Mouse (Mus musculus): Measurements from ENCODE around the gene Kcnk5. TPM values are rescaled to one million over a fixed set of nuclear protein-coding genes. Genes with fewer than 3 reads are reported as not detected.

The Kcnk5 gene
- total and polyA plus RNA-seq, 2 experiments from 2014 or later = 0.70 to 0.99 TPM

- ATAC-seq (ENCODE audit: low FRiP score) = no peak
- no peak for DNase-seq (ENCODE audit: low spot score)
- no peak for TF ChIP-seq CTCF (IDR thresholded peaks at IDR 0.05)
- H3K4me2 ChIP-seq (ENCODE audit: low read depth, low read length, poor library complexity, severe bottlenecking) = no peak overlapping the region
- 89% methylated on average over 10 of the region's 10 CpGs for WGBS
- no peak overlapping the region for H3K9ac ChIP-seq (replicated peaks; ENCODE audit: low read length, poor library complexity, severe bottlenecking)
- H3K27me3 ChIP-seq (ENCODE audit: insufficient read depth, low read length) = no peaks in the 10 kb centered on the region
- no peaks in the 10 kb centered on the region for H3K36me3 ChIP-seq (ENCODE audit: insufficient read depth, low read length)
- no peak overlapping the region for H3K4me3 ChIP-seq (ENCODE audit: low read depth, low read length)
- H3K9me3 ChIP-seq (ENCODE audit: low read length) = no peaks in the 10 kb centered on the region
- H3K27ac ChIP-seq (ENCODE audit: low read depth, low read length) = no peak overlapping the region
- no peaks in the 10 kb centered on the region for H3K4me1 ChIP-seq (ENCODE audit: insufficient read depth, low read length)
These were observed 46.5 kb downstream of the Kcnk5 start for GRCm38 (mm10) chr14:20134965-20135671.

- Histone ChIP-seq H3K4me1 (ENCODE audit: insufficient read depth, low read length) (no peaks in the 10 kb centered on the region), H3K9ac (replicated peaks; ENCODE audit: low read length, poor library complexity, severe bottlenecking) (no peak overlapping the region), H3K4me2 (ENCODE audit: low read depth, low read length, poor library complexity, severe bottlenecking) (no peak overlapping the region), H3K36me3 (ENCODE audit: insufficient read depth, low read length) (no peaks in the 10 kb centered on the region), H3K27me3 (ENCODE audit: insufficient read depth, low read length) (no peaks in the 10 kb centered on the region), H3K27ac (ENCODE audit: low read depth, low read length) (no peak overlapping the region), H3K4me3 (ENCODE audit: low read depth, low read length) (no peak overlapping the region), H3K9me3 (ENCODE audit: low read length) (no peaks in the 10 kb centered on the region)
- ATAC-seq (ENCODE audit: low FRiP score) (no peak), DNase-seq (ENCODE audit: low spot score) (no peak)
- WGBS = 83% methylated on average over 6 of the region's 6 CpGs
- TF ChIP-seq CTCF (IDR thresholded peaks at IDR 0.05) = no peak
These were observed 53.4 kb downstream of the Kcnk5 start for GRCm38 (mm10) chr14:20128162-20128561.

GRCm38 (mm10) chr14:20127406-20128087 is 54.1 kb downstream of the Kcnk5 start:
- 84% methylated on average over 15 of the region's 15 CpGs for WGBS
- no peaks in the 10 kb centered on the region for H3K4me1 ChIP-seq (ENCODE audit: insufficient read depth, low read length)
- H3K4me2 ChIP-seq (ENCODE audit: low read depth, low read length, poor library complexity, severe bottlenecking) = no peak overlapping the region

GRCm38 (mm10) chr14:20120868-20121267 is 60.7 kb downstream of the Kcnk5 start:
- DNase-seq (ENCODE audit: low spot score) (no peak), ATAC-seq (ENCODE audit: low FRiP score) (no peak)
- Histone ChIP-seq H3K9me3 (ENCODE audit: low read length) (no peaks in the 10 kb centered on the region), H3K36me3 (ENCODE audit: insufficient read depth, low read length) (no peaks in the 10 kb centered on the region), H3K27me3 (ENCODE audit: insufficient read depth, low read length) (no peaks in the 10 kb centered on the region), H3K27ac (ENCODE audit: low read depth, low read length) (no peak overlapping the region), H3K4me3 (ENCODE audit: low read depth, low read length) (no peak overlapping the region), H3K9ac (replicated peaks; ENCODE audit: low read length, poor library complexity, severe bottlenecking) (no peak overlapping the region), H3K4me1 (ENCODE audit: insufficient read depth, low read length) (no peaks in the 10 kb centered on the region), H3K4me2 (ENCODE audit: low read depth, low read length, poor library complexity, severe bottlenecking) (no peak overlapping the region)
- TF ChIP-seq CTCF (IDR thresholded peaks at IDR 0.05) = no peak
- 77% methylated on average over 5 of the region's 5 CpGs for WGBS

More at GRCm38 (mm10) chr14:20127406-20128087, 54.1 kb downstream of the Kcnk5 start:
- Histone ChIP-seq H3K27me3 (ENCODE audit: insufficient read depth, low read length) (no peaks in the 10 kb centered on the region), H3K4me3 (ENCODE audit: low read depth, low read length) (no peak overlapping the region), H3K9ac (replicated peaks; ENCODE audit: low read length, poor library complexity, severe bottlenecking) (no peak overlapping the region), H3K9me3 (ENCODE audit: low read length) (no peaks in the 10 kb centered on the region), H3K27ac (ENCODE audit: low read depth, low read length) (no peak overlapping the region), H3K36me3 (ENCODE audit: insufficient read depth, low read length) (no peaks in the 10 kb centered on the region)
- no peak for ATAC-seq (ENCODE audit: low FRiP score)
- TF ChIP-seq CTCF (IDR thresholded peaks at IDR 0.05) = no peak
- DNase-seq (ENCODE audit: low spot score) = no peak

GRCm38 (mm10) chr14:20120012-20120411 is 61.6 kb downstream of the Kcnk5 start:
- H3K9ac ChIP-seq (replicated peaks; ENCODE audit: low read length, poor library complexity, severe bottlenecking) = no peak overlapping the region
- WGBS = 95% methylated on average over 11 of the region's 11 CpGs
- no peak for ATAC-seq (ENCODE audit: low FRiP score)
- TF ChIP-seq CTCF (IDR thresholded peaks at IDR 0.05) = no peak
- no peak overlapping the region for H3K27ac ChIP-seq (ENCODE audit: low read depth, low read length)
- no peak for DNase-seq (ENCODE audit: low spot score)
- H3K4me3 ChIP-seq (ENCODE audit: low read depth, low read length) = no peak overlapping the region
- H3K27me3 ChIP-seq (ENCODE audit: insufficient read depth, low read length) = no peaks in the 10 kb centered on the region
- no peak overlapping the region for H3K4me2 ChIP-seq (ENCODE audit: low read depth, low read length, poor library complexity, severe bottlenecking)
- no peaks in the 10 kb centered on the region for H3K36me3 ChIP-seq (ENCODE audit: insufficient read depth, low read length)
- no peaks in the 10 kb centered on the region for H3K4me1 ChIP-seq (ENCODE audit: insufficient read depth, low read length)
- no peaks in the 10 kb centered on the region for H3K9me3 ChIP-seq (ENCODE audit: low read length)

- H3K4me2 ChIP-seq (ENCODE audit: low read depth, low read length, poor library complexity, severe bottlenecking) = no peak overlapping the region
- H3K36me3 ChIP-seq (ENCODE audit: insufficient read depth, low read length) = no peaks in the 10 kb centered on the region
- no peaks in the 10 kb centered on the region for H3K4me1 ChIP-seq (ENCODE audit: insufficient read depth, low read length)
- DNase-seq (ENCODE audit: low spot score) (no peak), ATAC-seq (ENCODE audit: low FRiP score) (no peak)
- WGBS = 63% methylated on average over 9 of the region's 9 CpGs
- H3K4me3 ChIP-seq (ENCODE audit: low read depth, low read length) = no peak overlapping the region
- no peak overlapping the region for H3K9ac ChIP-seq (replicated peaks; ENCODE audit: low read length, poor library complexity, severe bottlenecking)
- H3K9me3 ChIP-seq (ENCODE audit: low read length) = no peaks in the 10 kb centered on the region
- no peak overlapping the region for H3K27ac ChIP-seq (ENCODE audit: low read depth, low read length)
- H3K27me3 ChIP-seq (ENCODE audit: insufficient read depth, low read length) = no peaks in the 10 kb centered on the region
- TF ChIP-seq CTCF (IDR thresholded peaks at IDR 0.05) = no peak
These were observed 65.4 kb downstream of the Kcnk5 start for GRCm38 (mm10) chr14:20116149-20116605.
